Mouse (Mus musculus): ENCODE measurements around the gene Zfp523. TPM values are rescaled to one million over a fixed set of nuclear protein-coding genes. Genes with fewer than 3 reads are reported as not detected.

The Zfp523 gene
- polyA plus RNA-seq, 1 experiment from 2014 or later: 41.4 TPM

GRCm38 (mm10) chr17:28235982-28236635, 59.2 kb downstream of the Zfp523 start:
- Histone ChIP-seq H3K27me3 (no peaks in the 10 kb centered on the region), H3K9ac (no peak overlapping the region), H3K9me3 (no peaks in the 10 kb centered on the region), H3K36me3 (0 out of 2 replicates have a peak, but pooled peaks cover 6% of the 10 kb centered on the region), H3K4me2 (no peak overlapping the region), H3K4me1 (replicated peaks) (peaks cover 42% of the 10 kb centered on the region), H3K4me3 (no peak overlapping the region), H3K27ac (replicated peaks) (no peak overlapping the region)
- no peak for ATAC-seq (ENCODE audit: low read depth)
- WGBS: 85% methylated on average over 7 of the region's 7 CpGs

GRCm38 (mm10) chr17:28236636-28237015, 59.7 kb downstream of the Zfp523 start:
- Histone ChIP-seq H3K4me2 (no peak overlapping the region), H3K4me1 (replicated peaks) (peaks cover 42% of the 10 kb centered on the region), H3K27me3 (no peaks in the 10 kb centered on the region), H3K36me3 (0 out of 2 replicates have a peak, but pooled peaks cover 8% of the 10 kb centered on the region), H3K4me3 (no peak overlapping the region), H3K9ac (no peak overlapping the region), H3K27ac (replicated peaks) (no peak overlapping the region), H3K9me3 (no peaks in the 10 kb centered on the region)
- ATAC-seq (ENCODE audit: low read depth): no peak
- 82% methylated on average over 4 of the region's 4 CpGs for WGBS

GRCm38 (mm10) chr17:28237362-28237761, 60.4 kb downstream of the Zfp523 start:
- 43% methylated on average over 5 of the region's 5 CpGs for WGBS
- H3K9me3 ChIP-seq: no peaks in the 10 kb centered on the region
- peaks cover 49% of the 10 kb centered on the region for H3K4me1 ChIP-seq (replicated peaks)
- H3K27ac ChIP-seq (replicated peaks): no peak overlapping the region
- H3K4me3 ChIP-seq: no peak overlapping the region
- H3K4me2 ChIP-seq: no peak overlapping the region
- no peaks in the 10 kb centered on the region for H3K27me3 ChIP-seq
- H3K36me3 ChIP-seq: 0 out of 2 replicates have a peak, but pooled peaks cover 8% of the 10 kb centered on the region
- no peak overlapping the region for H3K9ac ChIP-seq
- no peak for ATAC-seq (ENCODE audit: low read depth)

GRCm38 (mm10) chr17:28237874-28238273, 60.9 kb downstream of the Zfp523 start:
- Histone ChIP-seq H3K27ac (replicated peaks) (peak overlapping the region; percentile 38; the same call in 1 of the 2 replicates), H3K36me3 (0 out of 2 replicates have a peak, but pooled peaks cover 8% of the 10 kb centered on the region), H3K4me2 (no peak overlapping the region), H3K9ac (no peak overlapping the region), H3K4me1 (replicated peaks) (peaks cover 52% of the 10 kb centered on the region), H3K9me3 (no peaks in the 10 kb centered on the region), H3K27me3 (no peaks in the 10 kb centered on the region), H3K4me3 (no peak overlapping the region)
- WGBS: 62% methylated on average over 6 of the region's 6 CpGs
- no peak for ATAC-seq (ENCODE audit: low read depth)

GRCm38 (mm10) chr17:28240846-28241245, 63.9 kb downstream of the Zfp523 start:
- H3K36me3 ChIP-seq: 0 out of 2 replicates have a peak, but pooled peaks cover 8% of the 10 kb centered on the region
- H3K27me3 ChIP-seq: no peaks in the 10 kb centered on the region
- peaks cover 48% of the 10 kb centered on the region for H3K4me1 ChIP-seq (replicated peaks)
- no peak overlapping the region for H3K4me2 ChIP-seq
- 94% methylated on average over 5 of the region's 5 CpGs for WGBS
- H3K4me3 ChIP-seq: no peak overlapping the region
- no peak overlapping the region for H3K9ac ChIP-seq
- H3K27ac ChIP-seq (replicated peaks): no peak overlapping the region
- H3K9me3 ChIP-seq: no peaks in the 10 kb centered on the region
- ATAC-seq (ENCODE audit: low read depth): no peak

- H3K4me1 ChIP-seq (replicated peaks): peaks cover 45% of the 10 kb centered on the region
- 0 out of 2 replicates have a peak, but pooled peaks cover 8% of the 10 kb centered on the region for H3K36me3 ChIP-seq
- H3K4me3 ChIP-seq: no peak overlapping the region
- H3K4me2 ChIP-seq: no peak overlapping the region
- ATAC-seq (ENCODE audit: low read depth): no peak
- no peaks in the 10 kb centered on the region for H3K9me3 ChIP-seq
- no peaks in the 10 kb centered on the region for H3K27me3 ChIP-seq
- no peak overlapping the region for H3K27ac ChIP-seq (replicated peaks)
- H3K9ac ChIP-seq: no peak overlapping the region
- WGBS: 90% methylated on average over 6 of the region's 6 CpGs
Observed at GRCm38 (mm10) chr17:28242296-28242695, 65.4 kb downstream of the Zfp523 start.

- H3K4me2 ChIP-seq: no peak overlapping the region
Observed at GRCm38 (mm10) chr17:28244214-28244613, 67.3 kb downstream of the Zfp523 start.

GRCm38 (mm10) chr17:28244714-28245113, 67.8 kb downstream of the Zfp523 start:
- peak; percentile 85 for ATAC-seq (ENCODE audit: low read depth)
- H3K27ac ChIP-seq (replicated peaks): peak overlapping the region; percentile 83

More at GRCm38 (mm10) chr17:28244214-28244613, 67.3 kb downstream of the Zfp523 start:
- H3K36me3 ChIP-seq: 0 out of 2 replicates have a peak, but pooled peaks cover 7% of the 10 kb centered on the region
- H3K9me3 ChIP-seq: no peaks in the 10 kb centered on the region
- H3K27ac ChIP-seq (replicated peaks): peak overlapping the region; percentile 83
- H3K9ac ChIP-seq: no peak overlapping the region
- no peak overlapping the region for H3K4me3 ChIP-seq
- H3K27me3 ChIP-seq: no peaks in the 10 kb centered on the region
- ATAC-seq (ENCODE audit: low read depth): no peak
- H3K4me1 ChIP-seq (replicated peaks): peaks cover 52% of the 10 kb centered on the region
- WGBS: 88% methylated on average over 6 of the region's 6 CpGs

GRCm38 (mm10) chr17:28246640-28247039, 69.7 kb downstream of the Zfp523 start:
- Histone ChIP-seq H3K27me3 (no peaks in the 10 kb centered on the region), H3K27ac (replicated peaks) (peak overlapping the region; percentile 38; the same call in 1 of the 2 replicates), H3K4me1 (replicated peaks) (peaks cover 58% of the 10 kb centered on the region), H3K9ac (no peak overlapping the region), H3K9me3 (no peaks in the 10 kb centered on the region), H3K4me3 (no peak overlapping the region), H3K36me3 (no peaks in the 10 kb centered on the region), H3K4me2 (no peak overlapping the region)
- WGBS: 82% methylated on average over 11 of the region's 11 CpGs
- ATAC-seq (ENCODE audit: low read depth): no peak

More at GRCm38 (mm10) chr17:28244714-28245113, 67.8 kb downstream of the Zfp523 start:
- H3K9me3 ChIP-seq: no peaks in the 10 kb centered on the region
- peaks cover 53% of the 10 kb centered on the region for H3K4me1 ChIP-seq (replicated peaks)
- no peaks in the 10 kb centered on the region for H3K27me3 ChIP-seq
- WGBS: 33% methylated on average over 6 of the region's 6 CpGs
- no peak overlapping the region for H3K9ac ChIP-seq
- 0 out of 2 replicates have a peak, but pooled peaks cover 4% of the 10 kb centered on the region for H3K36me3 ChIP-seq
- H3K4me3 ChIP-seq: no peak overlapping the region
- H3K4me2 ChIP-seq: no peak overlapping the region

- WGBS: 63% methylated on average over 6 of the region's 6 CpGs
- H3K4me2 ChIP-seq: no peak overlapping the region
- no peak for ATAC-seq (ENCODE audit: low read depth)
- H3K27ac ChIP-seq (replicated peaks): no peak overlapping the region
- no peaks in the 10 kb centered on the region for H3K9me3 ChIP-seq
- peaks cover 58% of the 10 kb centered on the region for H3K4me1 ChIP-seq (replicated peaks)
- H3K4me3 ChIP-seq: no peak overlapping the region
- H3K36me3 ChIP-seq: no peaks in the 10 kb centered on the region
- no peak overlapping the region for H3K9ac ChIP-seq
- H3K27me3 ChIP-seq: no peaks in the 10 kb centered on the region
Observed at GRCm38 (mm10) chr17:28247613-28248012, 70.7 kb downstream of the Zfp523 start.

- Histone ChIP-seq H3K4me1 (replicated peaks) (peaks cover 58% of the 10 kb centered on the region), H3K4me3 (no peak overlapping the region), H3K9me3 (no peaks in the 10 kb centered on the region), H3K36me3 (no peaks in the 10 kb centered on the region), H3K27me3 (no peaks in the 10 kb centered on the region), H3K27ac (replicated peaks) (no peak overlapping the region), H3K4me2 (no peak overlapping the region), H3K9ac (no peak overlapping the region)
- ATAC-seq (ENCODE audit: low read depth): no peak
- 77% methylated on average over 12 of the region's 12 CpGs for WGBS
Observed at GRCm38 (mm10) chr17:28249062-28249461, 72.1 kb downstream of the Zfp523 start.

GRCm38 (mm10) chr17:28251579-28252280, 74.8 kb downstream of the Zfp523 start:
- Histone ChIP-seq H3K36me3 (no peaks in the 10 kb centered on the region), H3K4me1 (replicated peaks) (peaks cover 61% of the 10 kb centered on the region), H3K27ac (replicated peaks) (0 out of 2 replicates have a peak overlapping the region, but pooled peaks have one; percentile 28), H3K4me3 (no peak overlapping the region), H3K4me2 (no peak overlapping the region), H3K9ac (no peak overlapping the region), H3K9me3 (no peaks in the 10 kb centered on the region), H3K27me3 (no peaks in the 10 kb centered on the region)
- 89% methylated on average over 12 of the region's 12 CpGs for WGBS
- ATAC-seq (ENCODE audit: low read depth): no peak
